9 mouse cellular contexts compared by ENCODE assay signal in the genomic region with DNA sequence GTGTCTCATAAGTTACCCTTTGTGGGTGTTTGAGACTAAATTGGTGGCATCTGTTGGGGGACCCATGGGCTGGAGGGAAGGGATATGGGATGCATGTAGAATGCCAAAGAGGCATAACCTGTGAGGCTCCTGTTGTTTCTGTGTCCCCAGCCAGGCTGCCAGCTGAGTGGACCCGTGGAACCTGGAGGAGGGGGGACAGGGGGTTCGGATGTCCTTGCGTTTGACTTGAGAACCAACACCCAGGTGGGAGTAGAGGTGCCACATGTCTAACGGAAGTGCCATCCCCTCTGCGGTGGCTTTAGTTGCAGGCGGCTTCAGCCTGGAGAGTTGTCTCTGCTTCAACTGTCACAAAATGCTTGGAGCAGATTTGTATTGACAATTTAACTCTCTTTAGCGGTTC. TPM values are rescaled to one million over a fixed set of nuclear protein-coding genes. Genes with fewer than 3 reads are reported as not detected.
DNase-seq lines count a peak whose midpoint lies in the region; ATAC-seq and TF ChIP-seq lines count a peak whose summit lies in the region.
"Had no signal": no experiment of that assay in that cellular context is flagged by ENCODE, and none has a peak within 500 bp of the region (broad histone marks: within the 10 kb centered on the region; RNA-seq: fewer than 3 reads in every experiment).

No protein-coding gene starts in this region.

- peaks cover 13% of the 10 kb centered on the region for H3K4me1 ChIP-seq in heart, embryonic 12.5 days (replicated peaks)
- peaks cover 8% of the 10 kb centered on the region for H3K4me1 ChIP-seq in neural tube, embryonic 12.5 days
- H3K4me1 ChIP-seq in liver, embryonic 14.5 days (replicated peaks; ENCODE audit: control insufficient read depth in 2 of 2, insufficient read depth in 2 of 2, low read length in 1 of 2), result peaks cover 33 to 47% of the 10 kb centered on the region in 2 experiments
- H3K4me1 ChIP-seq in stomach, postnatal 0 days (replicated peaks; ENCODE audit: control insufficient read depth, insufficient read depth), result no peaks in the 10 kb centered on the region

- H3K4me2 ChIP-seq in heart, embryonic 12.5 days, result peak overlapping the region; percentile 99
- peak overlapping the region; percentile 99 for H3K4me2 ChIP-seq in neural tube, embryonic 12.5 days (replicated peaks)
- H3K4me2 ChIP-seq in liver, embryonic 14.5 days (ENCODE audit: low read depth), result peak overlapping the region; percentile 99
- H3K4me2 ChIP-seq in stomach, postnatal 0 days (replicated peaks; ENCODE audit: low read depth), result peak overlapping the region; percentile 99

- H3K4me3 ChIP-seq in heart, embryonic 12.5 days, result no peak overlapping the region
- no peak overlapping the region for H3K4me3 ChIP-seq in neural tube, embryonic 12.5 days
- peak overlapping the region; percentile 83 to 88 for H3K4me3 ChIP-seq in liver, embryonic 14.5 days (ENCODE audit: insufficient read depth in 1 of 2, low read depth in 2 of 2, low read length in 2 of 2)
- peak overlapping the region; percentile 74; the same call in 1 of the 2 replicates for H3K4me3 ChIP-seq in stomach, postnatal 0 days (ENCODE audit: low read depth, low read length)

- ATAC-seq in heart, embryonic 12.5 days (ENCODE audit: insufficient number of reproducible peaks, low FRiP score), result no peak
- no peak for ATAC-seq in neural tube, embryonic 12.5 days (ENCODE audit: low FRiP score, low read depth)
- no peak for ATAC-seq in liver, embryonic 14.5 days (ENCODE audit: insufficient read depth)
- no peak for ATAC-seq in stomach, postnatal 0 days (ENCODE audit: low FRiP score, low TSS enrichment)
- ATAC-seq in activated CD4-positive, CD25-positive, alpha-beta regulatory T cell, adult 4 months, result no peak

- no peak overlapping the region for H3K27ac ChIP-seq in heart, embryonic 12.5 days (ENCODE audit: poor library complexity, severe bottlenecking)
- H3K27ac ChIP-seq in neural tube, embryonic 12.5 days, result no peak overlapping the region
- no peak overlapping the region for H3K27ac ChIP-seq in liver, embryonic 14.5 days
- H3K27ac ChIP-seq in stomach, postnatal 0 days (replicated peaks), result no peak overlapping the region

- H3K9me3 ChIP-seq in heart, embryonic 12.5 days (replicated peaks), result no peaks in the 10 kb centered on the region
- no peaks in the 10 kb centered on the region for H3K9me3 ChIP-seq in neural tube, embryonic 12.5 days
- H3K9me3 ChIP-seq in liver, embryonic 14.5 days (ENCODE audit: control insufficient read depth, low read length), result no peaks in the 10 kb centered on the region
- no peaks in the 10 kb centered on the region for H3K9me3 ChIP-seq in stomach, postnatal 0 days (ENCODE audit: control insufficient read depth, low read length)

- TF ChIP-seq EP300 in liver, embryonic 14.5 days (IDR thresholded peaks at IDR 0.05; ENCODE audit: low read depth), result no peak
- no peak for TF ChIP-seq EP300 in stomach, postnatal 0 days (optimal IDR thresholded peaks at IDR 0.05)

- no peak for TF ChIP-seq CTCF in liver, embryonic 14.5 days (IDR thresholded peaks at IDR 0.05; ENCODE audit: low read depth)
- TF ChIP-seq CTCF in stomach, postnatal 0 days (IDR thresholded peaks at IDR 0.05; ENCODE audit: low read depth), result no peak

- peaks cover 26% of the 10 kb centered on the region for H3K27me3 ChIP-seq in heart, embryonic 12.5 days (replicated peaks)
- peaks cover 15% of the 10 kb centered on the region for H3K27me3 ChIP-seq in neural tube, embryonic 12.5 days (replicated peaks)
- no peaks in the 10 kb centered on the region for H3K27me3 ChIP-seq in liver, embryonic 14.5 days (ENCODE audit: control insufficient read depth, insufficient read depth, low read length)
- no peaks in the 10 kb centered on the region for H3K27me3 ChIP-seq in stomach, postnatal 0 days (ENCODE audit: control insufficient read depth, insufficient read depth, low read length)

- no peak overlapping the region for H3K9ac ChIP-seq in heart, embryonic 12.5 days
- no peak overlapping the region for H3K9ac ChIP-seq in neural tube, embryonic 12.5 days
- peak overlapping the region; percentile 90 for H3K9ac ChIP-seq in liver, embryonic 14.5 days (replicated peaks)
- no peak overlapping the region for H3K9ac ChIP-seq in stomach, postnatal 0 days (ENCODE audit: low read length)

- no peak for DNase-seq in heart, adult 9 months (ENCODE audit: low spot score in 2 of 2)
- no peak for DNase-seq in neural tube, embryonic 10.5 days (ENCODE audit: extremely low spot score, low spot score)
- DNase-seq in liver, embryonic 14.5 days (ENCODE audit: low read depth in 3 of 3, low spot score in 3 of 3), result no peak
- no peak for DNase-seq in stomach, postnatal 0 days (ENCODE audit: low spot score)
- no peak for DNase-seq in adrenal gland, adult 2 months
- DNase-seq: thymus, postnatal 36 days had no signal

- no peaks in the 10 kb centered on the region for H3K36me3 ChIP-seq in heart, embryonic 12.5 days
- H3K36me3 ChIP-seq in neural tube, embryonic 12.5 days, result no peaks in the 10 kb centered on the region
- peaks cover 15% of the 10 kb centered on the region for H3K36me3 ChIP-seq in liver, embryonic 14.5 days (replicated peaks; ENCODE audit: control insufficient read depth, insufficient read depth, low read depth)
- H3K36me3 ChIP-seq in stomach, postnatal 0 days (ENCODE audit: control insufficient read depth, insufficient read depth, low read length), result no peaks in the 10 kb centered on the region

- 85% methylated on average over 7 of the region's 7 CpGs for WGBS in heart, embryonic 12.5 days
- 87% methylated on average over 7 of the region's 7 CpGs for WGBS in neural tube, embryonic 12.5 days
- 85% methylated on average over 7 of the region's 7 CpGs for whole genome bisulfite sequencing in liver, embryonic 14.5 days (ENCODE audit: insufficient replicate concordance)
- WGBS in stomach, postnatal 0 days, result 82% methylated on average over 7 of the region's 7 CpGs

RNA-seq across cellular contexts. Expression of a gene that starts 2.5 kb away (rescaled TPM):
- 1.6 and 1.9 TPM in 2 replicates for polyA plus RNA-seq in heart, embryonic 12.5 days (2016; fragmentation: Nextera tagmentation; extraction: Ambion mirVana)
- 7.0 and 7.2 TPM in 2 replicates for polyA plus RNA-seq in neural tube, embryonic 12.5 days (2016; fragmentation: Nextera tagmentation; extraction: Ambion mirVana)
- polyA plus RNA-seq in liver, embryonic 14.5 days (2012; rRNA removed), result 2.2 and 2.6 TPM in 2 replicates
- 4.7 and 5.8 TPM in 2 replicates for polyA plus RNA-seq in liver, embryonic 14.5 days (2014; fragmentation: Nextera tagmentation; extraction: Ambion mirVana)
- 1.7 and 2.2 TPM in 2 replicates for polyA plus RNA-seq in stomach, postnatal 0 days (2015; fragmentation: Nextera tagmentation; extraction: Ambion mirVana)
- under 1 TPM; 0.15 to 0.17 TPM for polyA plus RNA-seq in activated CD4-positive, CD25-positive, alpha-beta regulatory T cell, adult 4 months (2017; shearing (Covaris generic))
- total RNA-seq in adrenal gland, adult 2 months (2021), result 1 to 10 TPM; 3.1 to 5.8 TPM
- polyA plus RNA-seq in adrenal gland, adult 2 months (2012; rRNA removed), result 2.3 and 2.8 TPM in 2 replicates

RNA-seq across cellular contexts. Expression of a gene that starts 54.8 kb away (rescaled TPM):
- 108 and 111 TPM in 2 replicates for polyA plus RNA-seq in heart, embryonic 12.5 days (2016; fragmentation: Nextera tagmentation; extraction: Ambion mirVana)
- 106 and 123 TPM in 2 replicates for polyA plus RNA-seq in neural tube, embryonic 12.5 days (2016; fragmentation: Nextera tagmentation; extraction: Ambion mirVana)
- polyA plus RNA-seq in liver, embryonic 14.5 days (2012; rRNA removed), result 9.7 and 10.5 TPM in 2 replicates
- polyA plus RNA-seq in liver, embryonic 14.5 days (2014; fragmentation: Nextera tagmentation; extraction: Ambion mirVana), result 42.1 and 42.5 TPM in 2 replicates
- 101 TPM in 2 replicates for polyA plus RNA-seq in stomach, postnatal 0 days (2015; fragmentation: Nextera tagmentation; extraction: Ambion mirVana)
- 100 to 1,000 TPM in 1 of 2 experiments, 10 to 100 TPM in 1; 72.3 to 103 TPM for polyA plus RNA-seq in activated CD4-positive, CD25-positive, alpha-beta regulatory T cell, adult 4 months (2017; shearing (Covaris generic))
- total RNA-seq in adrenal gland, adult 2 months (2021), result 100 to 1,000 TPM; 107 to 142 TPM
- polyA plus RNA-seq in adrenal gland, adult 2 months (2012; rRNA removed), result 4.9 and 10.6 TPM in 2 replicates

Comparison
In these comparisons a context has a peak if more than half of its experiments do, and no peak if none do; other contexts are left out.
1. H3K4me3 ChIP-seq: peak in liver, embryonic 14.5 days (2 of 2) and stomach, postnatal 0 days (single experiment); none in heart, embryonic 12.5 days (single experiment) and neural tube, embryonic 12.5 days (single experiment).
2. Peak in every context shown above with its lines, with median percentiles within 50 percentile points of each other: H3K4me2 ChIP-seq.